Mouse (Mus musculus): ENCODE results near the gene Ddx41. TPM values are rescaled to one million over a fixed set of nuclear protein-coding genes. Genes with fewer than 3 reads are reported as not detected.

Ddx41 gene
- polyA plus RNA-seq, 1 experiment from 2014 or later = 66.1 TPM

Small RNA genes within 50 kb of the gene (microRNA-seq; reads per million reads assigned to microRNA genes)
- gene Mir6945 = 1.4 reads per million

Other genes with a start within 250 kb of the Ddx41 start
- gene Prelid1, start 216.2 kb downstream of the Ddx41 start, polyA plus RNA-seq (2015; fragmentation: Nextera tagmentation; extraction: Ambion mirVana) = 466 and 483 TPM in 2 replicates
- 76.9 and 84.3 TPM in 2 replicates for gene Rab24, start 214.7 kb downstream of the Ddx41 start, polyA plus RNA-seq (2015; fragmentation: Nextera tagmentation; extraction: Ambion mirVana)
- gene Mxd3, start 206.8 kb downstream of the Ddx41 start, polyA plus RNA-seq (2015; fragmentation: Nextera tagmentation; extraction: Ambion mirVana) = 44.0 and 46.4 TPM in 2 replicates
- 101 and 103 TPM in 2 replicates for gene Lman2, start 173.9 kb downstream of the Ddx41 start, polyA plus RNA-seq (2015; fragmentation: Nextera tagmentation; extraction: Ambion mirVana)
- gene Rgs14, start 166.9 kb downstream of the Ddx41 start, polyA plus RNA-seq (2015; fragmentation: Nextera tagmentation; extraction: Ambion mirVana) = 1.4 and 2.1 TPM in 2 replicates
- gene Slc34a1, start 138.5 kb downstream of the Ddx41 start, polyA plus RNA-seq (2015; fragmentation: Nextera tagmentation; extraction: Ambion mirVana) = not detected in 2 replicates
- gene Pfn3, start 121.4 kb downstream of the Ddx41 start, polyA plus RNA-seq (2015; fragmentation: Nextera tagmentation; extraction: Ambion mirVana) = not detected in 2 replicates
- gene F12, start 109.9 kb downstream of the Ddx41 start, polyA plus RNA-seq (2015; fragmentation: Nextera tagmentation; extraction: Ambion mirVana) = 0.23 and 2.7 TPM in 2 replicates
- gene Grk6, start 91.6 kb downstream of the Ddx41 start, polyA plus RNA-seq (2015; fragmentation: Nextera tagmentation; extraction: Ambion mirVana) = 13.6 and 15.5 TPM in 2 replicates
- 0.25 and 0.46 TPM in 2 replicates for gene Prr7, start 72.4 kb downstream of the Ddx41 start, polyA plus RNA-seq (2015; fragmentation: Nextera tagmentation; extraction: Ambion mirVana)
- gene Dbn1, start 48.5 kb downstream of the Ddx41 start, polyA plus RNA-seq (2015; fragmentation: Nextera tagmentation; extraction: Ambion mirVana) = 100 and 115 TPM in 2 replicates
- 138 and 152 TPM in 2 replicates for gene Pdlim7, start 23.0 kb downstream of the Ddx41 start, polyA plus RNA-seq (2015; fragmentation: Nextera tagmentation; extraction: Ambion mirVana)
- gene Dok3, start 7.4 kb downstream of the Ddx41 start, polyA plus RNA-seq (2015; fragmentation: Nextera tagmentation; extraction: Ambion mirVana) = 3.5 and 3.8 TPM in 2 replicates
- gene Fam193b, start 34.5 kb upstream of the Ddx41 start, polyA plus RNA-seq (2015; fragmentation: Nextera tagmentation; extraction: Ambion mirVana) = 34.0 and 36.4 TPM in 2 replicates
- gene Tmed9, start 37.1 kb upstream of the Ddx41 start, polyA plus RNA-seq (2015; fragmentation: Nextera tagmentation; extraction: Ambion mirVana) = 156 and 180 TPM in 2 replicates
- 22.8 and 25.0 TPM in 2 replicates for gene B4galt7, start 63.2 kb upstream of the Ddx41 start, polyA plus RNA-seq (2015; fragmentation: Nextera tagmentation; extraction: Ambion mirVana)
- 57.7 and 58.2 TPM in 2 replicates for gene Caml, start 86.3 kb upstream of the Ddx41 start, polyA plus RNA-seq (2015; fragmentation: Nextera tagmentation; extraction: Ambion mirVana)
- gene Ddx46, start 98.4 kb upstream of the Ddx41 start, polyA plus RNA-seq (2015; fragmentation: Nextera tagmentation; extraction: Ambion mirVana) = 28.5 and 33.9 TPM in 2 replicates
- gene B230219D22Rik, start 156.5 kb upstream of the Ddx41 start, polyA plus RNA-seq (2015; fragmentation: Nextera tagmentation; extraction: Ambion mirVana) = 60.2 and 61.1 TPM in 2 replicates
- 90.1 and 95.2 TPM in 2 replicates for gene Txndc15, start 178.0 kb upstream of the Ddx41 start, polyA plus RNA-seq (2015; fragmentation: Nextera tagmentation; extraction: Ambion mirVana)
- 61.6 and 66.0 TPM in 2 replicates for gene Pcbd2, start 190.7 kb upstream of the Ddx41 start, polyA plus RNA-seq (2015; fragmentation: Nextera tagmentation; extraction: Ambion mirVana)
- gene Catsper3, start 247.9 kb upstream of the Ddx41 start, polyA plus RNA-seq (2015; fragmentation: Nextera tagmentation; extraction: Ambion mirVana) = not detected in 2 replicates

Data from lung, embryonic 16.5 days (tissue).